Mouse (Mus musculus) liver, adult 2 months (tissue): Measurements from ENCODE around the gene Rtp1. TPM values are rescaled to one million over a fixed set of nuclear protein-coding genes. Genes with fewer than 3 reads are reported as not detected.

Experiments
- DNase-seq: peaks from one replicate; pipeline ENCODE4 v3.0.0-alpha.2; 2011; ENCODE audit warnings: low read depth, low spot score; ENCODE audit errors: extremely low read depth
- H3K27ac ChIP-seq: fragments of 200-500 bp; replicated peaks from 2 replicates; pipeline ENCODE4 v1.5.1; 2012; ENCODE audit warnings: low read depth, mild to moderate bottlenecking, control low read depth, inconsistent platforms, low read length; ENCODE audit not compliant: insufficient read depth
- H3K27me3 ChIP-seq: fragments of 200-500 bp; 2 replicates; pipeline ENCODE4 v1.6.1; 2012; ENCODE audit warnings: mild to moderate bottlenecking, moderate library complexity, low read length, inconsistent platforms; ENCODE audit not compliant: control insufficient read depth, insufficient read depth
- H3K36me3 ChIP-seq: fragments of 200-500 bp; 2 replicates; pipeline ENCODE4 v1.6.1; 2012; ENCODE audit warnings: low read length, inconsistent platforms; ENCODE audit not compliant: control insufficient read depth, insufficient read depth
- H3K4me1 ChIP-seq: fragments of 200-500 bp; 2 replicates; pipeline ENCODE4 v1.6.1; 2011; ENCODE audit warnings: low read length; ENCODE audit not compliant: control insufficient read depth, insufficient read depth
- H3K4me3 ChIP-seq: fragments of 200-500 bp; 2 replicates; pipeline ENCODE4 v1.5.1; 2011; ENCODE audit warnings: low read depth, mild to moderate bottlenecking, control low read depth, low read length, moderate library complexity; ENCODE audit not compliant: insufficient read depth
- H3K79me2 ChIP-seq: fragments of 200-500 bp; 2 replicates; pipeline ENCODE4 v1.6.1; 2012; ENCODE audit warnings: inconsistent platforms, mild to moderate bottlenecking, low read length, moderate library complexity; ENCODE audit not compliant: control insufficient read depth, insufficient read depth
- H3K9ac ChIP-seq: fragments of 200-500 bp; 2 replicates; pipeline ENCODE4 v1.6.1; 2012; ENCODE audit warnings: low read depth, mild to moderate bottlenecking, control low read depth, inconsistent platforms, low read length
- CTCF ChIP-seq: fragments of 200-500 bp; IDR thresholded peaks from 2 replicates; pipeline ENCODE4 v1.5.1; 2011; ENCODE audit warnings: low read depth, low read length, control low read depth
- POLR2A ChIP-seq: fragments of 200-500 bp; IDR thresholded peaks from 2 replicates; pipeline ENCODE4 v1.6.1; 2011; ENCODE audit warnings: low read length, control low read depth; ENCODE audit not compliant: insufficient read depth; ENCODE audit errors: extremely low read depth
- WGBS: fragments of 180-500 bp; shearing (Covaris S2); methylation state at CpG from one replicate; pipeline ENCODE4 v1.1.7; 2018; 5-methylcytosine and 5-hydroxymethylcytosine counted together
- polyA plus RNA-seq: library from polyadenylated mRNA; depleted of rRNA; stranded (reverse); fragments of >200 nt; gene quantifications from 2 replicates; pipeline ENCODE4 v1.2.3, GENCODE M21; 2012
- total RNA-seq: library from RNA; depleted of rRNA; stranded (reverse); fragments of >200 nt; gene quantifications from 2 replicates; pipeline ENCODE4 v1.2.3, GENCODE M21; 2014

Gene Rtp1
- total and polyA plus RNA-seq, 2 experiments = not detected

DNA sequence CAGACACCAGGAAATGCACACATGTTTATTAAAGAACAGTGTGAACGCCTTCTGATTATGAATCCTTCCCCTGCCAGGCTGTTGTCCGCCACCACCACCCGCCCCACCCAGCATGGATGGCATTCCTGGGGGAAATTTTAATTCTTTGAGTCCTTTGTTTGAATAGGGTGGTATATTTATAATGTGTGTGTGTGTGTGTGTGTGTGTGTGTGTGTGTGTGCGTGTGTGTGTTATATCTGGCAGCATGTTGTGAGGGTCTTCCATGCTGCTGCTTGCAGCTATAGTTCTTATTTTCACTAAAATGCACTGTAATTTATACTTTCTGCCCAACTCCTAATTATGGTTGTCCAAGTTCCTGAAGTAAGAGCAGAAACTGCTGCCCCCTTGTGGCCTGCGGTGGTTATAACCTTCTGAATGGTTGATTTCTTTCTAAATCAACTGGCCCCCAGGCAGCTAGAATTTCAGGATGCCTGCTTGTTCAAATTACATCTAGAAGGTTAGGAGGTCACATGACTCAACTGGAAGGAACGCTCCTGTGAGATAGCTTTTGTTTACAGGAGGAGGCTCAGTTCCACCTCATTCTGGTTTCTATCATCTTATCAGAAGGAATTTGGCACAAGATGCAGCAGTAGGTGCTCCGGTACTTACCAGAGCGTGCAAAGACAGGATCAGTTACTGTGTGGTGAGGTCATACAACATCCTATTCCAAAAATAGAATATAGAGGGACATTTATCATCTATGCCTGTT lies 25.8 kb upstream of the Rtp1 start:
- DNase-seq = peak; percentile 54
- 50% methylated on average over 8 of the region's 8 CpGs for WGBS

DNA sequence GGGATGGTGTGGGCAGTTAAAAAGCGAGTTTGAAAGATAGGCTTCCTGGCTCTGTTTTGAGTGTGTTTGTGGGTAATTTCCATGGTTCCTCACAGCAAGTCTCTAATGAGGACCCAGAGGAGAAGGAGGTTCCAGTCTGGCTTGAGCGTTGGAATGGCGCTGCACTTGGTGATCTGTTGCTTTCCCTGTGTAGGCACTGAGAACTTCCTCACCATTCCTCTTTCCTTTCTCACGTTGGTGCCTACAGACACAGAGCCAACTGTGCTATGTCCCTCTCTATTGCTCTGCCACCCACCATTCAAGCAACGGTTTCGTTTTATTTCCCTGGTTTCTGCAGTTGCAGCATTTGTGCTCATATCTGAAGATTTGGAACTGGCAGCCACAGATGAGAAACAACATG lies 16.0 kb upstream of the Rtp1 start:
- no peaks in the 10 kb centered on the region for H3K36me3 ChIP-seq
- no peak for DNase-seq
- TF ChIP-seq POLR2A = no peak
- H3K4me1 ChIP-seq = peaks cover 8% of the 10 kb centered on the region; the same call in 1 of the 2 replicates
- H3K27me3 ChIP-seq = no peaks in the 10 kb centered on the region
- no peak overlapping the region for H3K9ac ChIP-seq
- H3K4me3 ChIP-seq = no peak overlapping the region
- H3K27ac ChIP-seq = no peak overlapping the region
- no peaks in the 10 kb centered on the region for H3K79me2 ChIP-seq
- WGBS = 85% methylated on average over 6 of the region's 6 CpGs

More for the DNA sequence above, 25.8 kb upstream of the Rtp1 start:
- no peaks in the 10 kb centered on the region for H3K79me2 ChIP-seq
- H3K27me3 ChIP-seq = no peaks in the 10 kb centered on the region
- no peak overlapping the region for H3K27ac ChIP-seq
- no peak overlapping the region for H3K4me3 ChIP-seq
- no peaks in the 10 kb centered on the region for H3K4me1 ChIP-seq
- H3K36me3 ChIP-seq = no peaks in the 10 kb centered on the region
- peak; percentile 55 for TF ChIP-seq CTCF
- no peak for TF ChIP-seq POLR2A
- H3K9ac ChIP-seq = no peak overlapping the region

DNA sequence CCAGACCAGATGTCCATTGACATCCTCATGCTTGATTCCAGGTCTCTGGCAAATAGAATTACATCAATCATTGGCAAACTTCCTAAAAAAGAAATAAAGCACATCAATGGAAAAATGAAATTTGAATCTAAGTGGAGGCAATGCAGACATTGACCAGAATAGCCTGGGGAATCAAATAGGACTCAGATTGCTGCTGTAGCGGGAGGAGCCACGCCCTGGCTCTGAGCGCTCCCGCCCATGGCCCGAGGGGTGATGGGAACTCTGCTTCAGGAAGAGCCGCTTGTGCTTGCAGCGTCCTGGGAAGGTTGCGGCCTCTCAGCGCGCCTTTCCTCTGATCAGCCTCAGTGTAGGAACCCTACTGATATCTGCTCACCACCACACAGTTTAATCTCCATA lies 12.7 kb upstream of the Rtp1 start:
- WGBS = 48% methylated on average over 10 of the region's 10 CpGs
- peak overlapping the region; percentile 59 for H3K27ac ChIP-seq
- H3K9ac ChIP-seq = no peak overlapping the region

DNA sequence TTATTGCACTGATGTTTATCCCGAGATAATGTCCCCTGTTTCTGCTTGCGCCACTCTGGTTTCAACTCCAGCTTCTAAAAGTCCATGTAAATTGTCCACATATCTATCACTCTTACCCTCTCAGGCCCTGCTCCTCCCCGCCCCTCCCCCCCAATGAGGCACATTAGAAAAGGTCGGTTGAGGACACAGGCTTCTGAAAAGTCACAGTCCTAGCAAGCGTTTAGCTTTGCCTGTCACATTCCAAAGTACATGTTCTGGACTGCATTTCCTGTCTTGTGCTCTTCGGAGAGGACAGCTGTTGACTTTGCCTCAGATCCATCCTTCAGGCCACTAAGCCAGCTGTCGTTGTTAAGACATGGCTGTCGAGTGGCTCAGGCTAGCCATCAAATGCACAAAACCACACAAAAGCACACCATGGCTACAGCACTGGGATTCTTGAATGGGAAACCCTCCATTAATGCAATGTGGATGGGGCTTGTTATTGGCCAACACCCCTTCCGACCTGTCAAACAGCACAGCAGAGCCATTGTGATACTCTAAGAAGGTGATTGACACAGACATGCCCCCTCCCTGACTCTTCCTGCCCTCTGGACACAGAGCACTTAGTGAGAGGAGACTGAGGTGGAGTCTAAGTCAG lies 12.2 kb upstream of the Rtp1 start:
- Histone ChIP-seq H3K4me1 (peaks cover 13% of the 10 kb centered on the region), H3K36me3 (no peaks in the 10 kb centered on the region), H3K79me2 (no peaks in the 10 kb centered on the region), H3K27me3 (no peaks in the 10 kb centered on the region), H3K4me3 (no peak overlapping the region), H3K27ac (peak overlapping the region; percentile 59), H3K9ac (no peak overlapping the region)
- DNase-seq = peak; percentile 80
- 33% methylated on average over 9 of the region's 9 CpGs for WGBS
- no peak for TF ChIP-seq CTCF
- no peak for TF ChIP-seq POLR2A

More for the DNA sequence above, 12.7 kb upstream of the Rtp1 start:
- TF ChIP-seq POLR2A (no peak), CTCF (no peak)
- Histone ChIP-seq H3K4me3 (0 out of 2 replicates have a peak overlapping the region, but pooled peaks have one; percentile 3), H3K79me2 (no peaks in the 10 kb centered on the region), H3K36me3 (no peaks in the 10 kb centered on the region), H3K4me1 (peaks cover 13% of the 10 kb centered on the region), H3K27me3 (no peaks in the 10 kb centered on the region)
- no peak for DNase-seq

DNA sequence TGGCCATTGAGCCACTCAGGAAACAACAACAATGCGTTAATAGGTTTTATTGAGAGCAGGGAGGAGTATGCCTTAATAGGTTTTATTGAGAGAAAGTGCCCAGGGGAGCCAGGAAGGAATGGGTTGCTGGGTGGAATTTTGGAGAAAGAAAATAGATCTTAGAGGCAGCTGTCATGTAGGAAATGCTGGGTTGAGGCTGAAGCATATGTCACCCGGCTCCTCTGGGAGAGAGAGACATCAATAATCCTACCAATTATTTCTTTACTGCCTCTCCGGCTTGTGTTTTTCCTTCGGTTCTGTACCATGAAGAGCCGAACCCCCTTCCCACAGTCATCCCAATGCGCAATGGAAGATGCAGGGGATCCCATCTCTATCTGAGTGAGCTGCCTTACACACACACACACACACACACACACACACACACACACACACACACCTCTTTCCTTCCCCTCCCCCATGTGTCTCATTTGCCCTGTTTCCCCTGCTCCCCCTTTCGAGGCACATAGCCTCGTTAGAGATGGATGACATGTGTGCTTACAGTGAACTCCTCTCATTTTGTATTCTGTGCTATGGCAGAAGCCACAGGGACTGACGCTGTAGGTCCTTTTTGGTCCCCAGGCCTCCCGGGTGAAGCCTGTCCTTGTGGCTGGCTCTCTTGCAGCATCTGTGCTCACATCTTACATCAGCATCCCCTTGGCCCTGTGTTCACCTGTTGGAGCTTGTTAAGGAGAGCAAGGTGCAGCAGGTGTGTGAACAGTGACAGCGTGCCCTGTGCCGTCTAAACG lies 11.3 kb upstream of the Rtp1 start:
- TF ChIP-seq CTCF = no peak
- no peak for TF ChIP-seq POLR2A
- no peaks in the 10 kb centered on the region for H3K27me3 ChIP-seq
- 92% methylated on average over 13 of the region's 13 CpGs for WGBS

More for the DNA sequence above, 11.3 kb upstream of the Rtp1 start:
- H3K79me2 ChIP-seq = no peaks in the 10 kb centered on the region
- DNase-seq = no peak
- H3K27ac ChIP-seq = no peak overlapping the region
- H3K36me3 ChIP-seq = no peaks in the 10 kb centered on the region
- H3K9ac ChIP-seq = no peak overlapping the region
- peaks cover 13% of the 10 kb centered on the region for H3K4me1 ChIP-seq
- no peak overlapping the region for H3K4me3 ChIP-seq
